Mouse (Mus musculus) lung, postnatal 36 days (tissue): ENCODE results near the gene Hoxd12.
A peak's percentile ranks its signal among the peaks of the same experiment; 100 is the strongest.

ENCODE experiments used
- DNase-seq: peaks from one replicate; pipeline ENCODE4 v3.0.0; 2022; ENCODE audit warnings: mixed read lengths

Hoxd12 gene

GRCm38 (mm10) chr2:74710929-74711543, 36.2 kb downstream of the Hoxd12 start:
- DNase-seq, result no peak

GRCm38 (mm10) chr2:74711721-74712621, 37.2 kb downstream of the Hoxd12 start, which contains the start of the genes Hoxd3 and Hoxd4:
Gene Hoxd3, plus strand, starts transcription at chr2:74711927.
Gene Hoxd4, plus strand, starts transcription at chr2:74711929.
- DNase-seq, result no peak

- DNase-seq, result no peak
These were observed 38.7 kb downstream of the Hoxd12 start for GRCm38 (mm10) chr2:74713239-74714150.

GRCm38 (mm10) chr2:74714156-74714789, 39.5 kb downstream of the Hoxd12 start:
- no peak for DNase-seq

GRCm38 (mm10) chr2:74714881-74715280, 40.1 kb downstream of the Hoxd12 start:
- no peak for DNase-seq

GRCm38 (mm10) chr2:74715504-74716241, 40.9 kb downstream of the Hoxd12 start:
- DNase-seq, result peak; percentile 83

GRCm38 (mm10) chr2:74720384-74720783, 45.6 kb downstream of the Hoxd12 start:
- DNase-seq, result no peak

GRCm38 (mm10) chr2:74720955-74721491, 46.2 kb downstream of the Hoxd12 start:
- DNase-seq, result no peak

GRCm38 (mm10) chr2:74721882-74722281, 47.1 kb downstream of the Hoxd12 start:
- DNase-seq, result no peak

GRCm38 (mm10) chr2:74722949-74723348, 48.1 kb downstream of the Hoxd12 start:
- no peak for DNase-seq

- DNase-seq, result no peak
These were observed 49.6 kb downstream of the Hoxd12 start for GRCm38 (mm10) chr2:74724244-74725015.

GRCm38 (mm10) chr2:74725171-74725570, 50.4 kb downstream of the Hoxd12 start:
- no peak for DNase-seq

GRCm38 (mm10) chr2:74726551-74726950, 51.7 kb downstream of the Hoxd12 start, which contains the start of gene Gm28230:
Gene Gm28230, plus strand, starts transcription at chr2:74726728.
- no peak for DNase-seq

GRCm38 (mm10) chr2:74726973-74727639, 52.3 kb downstream of the Hoxd12 start:
- DNase-seq, result no peak
